Mouse (Mus musculus): Measurements from ENCODE around the gene Rfx1.

- TF ChIP-seq CTCF (IDR thresholded peaks at IDR 0.05): no peak
- TF ChIP-seq POLR2A (IDR thresholded peaks at IDR 0.05; ENCODE audit: insufficient read depth, low read depth, low read length): no peak
These were observed 2.6 kb upstream of the Rfx1 start for GRCm38 (mm10) chr8:84063861-84064610.

Data from heart, adult 2 months (tissue).